ENCODE assay signal across 22 mouse cellular contexts in genomic region chr19:23360536-23360935, GRCm38 (mm10).
A peak's percentile ranks its signal among the peaks of the same experiment; 100 is the strongest.
DNase-seq lines count a peak whose midpoint lies in the region; ATAC-seq and TF ChIP-seq lines count a peak whose summit lies in the region.
"Had no signal": no experiment of that assay in that cellular context is flagged by ENCODE, and none has a peak within 500 bp of the region (broad histone marks: within the 10 kb centered on the region; RNA-seq: fewer than 3 reads in every experiment).

No protein-coding gene starts in this region.

- H3K27me3 ChIP-seq in forebrain, embryonic 13.5 days: no peaks in the 10 kb centered on the region
- no peaks in the 10 kb centered on the region for H3K27me3 ChIP-seq in forebrain, embryonic 10.5 days (ENCODE audit: poor library complexity, severe bottlenecking)
- no peaks in the 10 kb centered on the region for H3K27me3 ChIP-seq in hindbrain, embryonic 11.5 days (ENCODE audit: control insufficient read depth, insufficient read depth, low read length)
- H3K27me3 ChIP-seq: embryonic facial prominence, embryonic 12.5 days; hindbrain, embryonic 13.5 days; liver, embryonic 12.5 days; neural tube, embryonic 13.5 days had no signal

- 84% methylated on average over 4 of the region's 4 CpGs for WGBS in forebrain, embryonic 13.5 days
- WGBS in forebrain, embryonic 10.5 days: 94% methylated on average over 4 of the region's 4 CpGs
- 90% methylated on average over 4 of the region's 4 CpGs for WGBS in hindbrain, embryonic 11.5 days

- H3K4me3 ChIP-seq in forebrain, embryonic 13.5 days: no peak overlapping the region
- H3K4me3 ChIP-seq in forebrain, embryonic 10.5 days: no peak overlapping the region
- no peak overlapping the region for H3K4me3 ChIP-seq in layer of hippocampus, adult 2 months
- H3K4me3 ChIP-seq in hindbrain, embryonic 11.5 days (ENCODE audit: low read depth, low read length): no peak overlapping the region
- H3K4me3 ChIP-seq: embryonic facial prominence, embryonic 12.5 days; gastrocnemius, adult 2 months; hindbrain, embryonic 13.5 days; liver, embryonic 12.5 days; midbrain, embryonic 10.5 days; myocyte; neural tube, embryonic 13.5 days had no signal

- no peak for DNase-seq in forebrain, embryonic 10.5 days (ENCODE audit: extremely low spot score, low spot score)
- DNase-seq in layer of hippocampus, adult 2 months (ENCODE audit: low spot score in 2 of 2): peak in 1 of 2 experiments; percentile 34
- DNase-seq in layer of hippocampus, postnatal 25 days (ENCODE audit: extremely low spot score in 1 of 2, low spot score in 1 of 2): no peak
- DNase-seq in lung, postnatal 25 days (ENCODE audit: low spot score): peak; percentile 12
- no peak for DNase-seq in lung, postnatal 4 days
- no peak for DNase-seq in urinary bladder, postnatal 14 days (ENCODE audit: low spot score)
- no peak for DNase-seq in hindbrain, embryonic 11.5 days (ENCODE audit: low spot score)
- DNase-seq: adrenal gland, postnatal 14 days; gastrocnemius, adult 2 months; kidney, adult 18-20 months; lung, adult 2 months; thymus, postnatal 25 days had no signal

- no peak overlapping the region for H3K9ac ChIP-seq in forebrain, embryonic 13.5 days
- H3K9ac ChIP-seq in hindbrain, embryonic 11.5 days (ENCODE audit: low read depth, low read length): no peak overlapping the region
- H3K9ac ChIP-seq: embryonic facial prominence, embryonic 12.5 days; hindbrain, embryonic 13.5 days; liver, embryonic 12.5 days; neural tube, embryonic 13.5 days had no signal

- no peak overlapping the region for H3K4me2 ChIP-seq in forebrain, embryonic 13.5 days
- no peak overlapping the region for H3K4me2 ChIP-seq in hindbrain, embryonic 11.5 days (replicated peaks; ENCODE audit: low read depth, low read length)
- H3K4me2 ChIP-seq: embryonic facial prominence, embryonic 12.5 days; hindbrain, embryonic 13.5 days; liver, embryonic 12.5 days; neural tube, embryonic 13.5 days had no signal

- no peaks in the 10 kb centered on the region for H3K36me3 ChIP-seq in forebrain, embryonic 13.5 days (ENCODE audit: poor library complexity, severe bottlenecking)
- no peaks in the 10 kb centered on the region for H3K36me3 ChIP-seq in forebrain, embryonic 10.5 days (replicated peaks)
- H3K36me3 ChIP-seq in hindbrain, embryonic 11.5 days (ENCODE audit: control insufficient read depth, insufficient read depth, low read length): no peaks in the 10 kb centered on the region
- H3K36me3 ChIP-seq: embryonic facial prominence, embryonic 12.5 days; hindbrain, embryonic 13.5 days; liver, embryonic 12.5 days; midbrain, embryonic 10.5 days; neural tube, embryonic 13.5 days had no signal

- no peaks in the 10 kb centered on the region for H3K4me1 ChIP-seq in forebrain, embryonic 13.5 days
- H3K4me1 ChIP-seq in forebrain, embryonic 10.5 days: no peaks in the 10 kb centered on the region
- no peaks in the 10 kb centered on the region for H3K4me1 ChIP-seq in hindbrain, embryonic 11.5 days (replicated peaks; ENCODE audit: control insufficient read depth, insufficient read depth, low read length)
- H3K4me1 ChIP-seq: hindbrain, embryonic 13.5 days; liver, embryonic 12.5 days; midbrain, embryonic 10.5 days; neural tube, embryonic 13.5 days had no signal

- ATAC-seq in forebrain, embryonic 13.5 days: peak; percentile 24; the same call in 1 of the 2 replicates
- ATAC-seq in hindbrain, embryonic 11.5 days (ENCODE audit: low FRiP score): no peak
- ATAC-seq: CD4-positive, CD25-positive, alpha-beta regulatory T cell, adult 4 months; inflammation-experienced regulatory T-cells, adult 6 months; liver, embryonic 12.5 days had no signal

- TF ChIP-seq CTCF in layer of hippocampus, adult 2 months (conservative IDR thresholded peaks at IDR 0.05): no peak

- no peak overlapping the region for H3K27ac ChIP-seq in forebrain, embryonic 13.5 days
- H3K27ac ChIP-seq in forebrain, embryonic 10.5 days: no peak overlapping the region
- H3K27ac ChIP-seq in layer of hippocampus, adult 2 months: peak overlapping the region; percentile 88
- no peak overlapping the region for H3K27ac ChIP-seq in hindbrain, embryonic 11.5 days (ENCODE audit: low read depth, low read length)
- H3K27ac ChIP-seq: embryonic facial prominence, embryonic 12.5 days; gastrocnemius, adult 2 months; hindbrain, embryonic 13.5 days; kidney, postnatal 0 days; liver, embryonic 12.5 days; midbrain, embryonic 10.5 days; neural tube, embryonic 13.5 days had no signal

- no peaks in the 10 kb centered on the region for H3K9me3 ChIP-seq in forebrain, embryonic 13.5 days (replicated peaks)
- no peaks in the 10 kb centered on the region for H3K9me3 ChIP-seq in forebrain, embryonic 10.5 days
- no peaks in the 10 kb centered on the region for H3K9me3 ChIP-seq in hindbrain, embryonic 11.5 days (ENCODE audit: control insufficient read depth, low read length)
- H3K9me3 ChIP-seq: embryonic facial prominence, embryonic 12.5 days; hindbrain, embryonic 13.5 days; liver, embryonic 12.5 days; midbrain, embryonic 10.5 days; neural tube, embryonic 13.5 days had no signal
